Mouse (Mus musculus) G1E (cell line): ENCODE results near the gene Smim24. TPM values are rescaled to one million over a fixed set of nuclear protein-coding genes. Genes with fewer than 3 reads are reported as not detected.

Experiments
- ATAC-seq: 2 replicates; pipeline ENCODE4 v1.8.0; 2016; ENCODE audit warnings: mild to moderate bottlenecking; ENCODE audit not compliant: insufficient number of reproducible peaks, poor library complexity, low FRiP score, severe bottlenecking; ENCODE audit errors: extremely low read depth
- DNase-seq: peaks from one replicate; pipeline ENCODE4 v3.0.0; 2012; ENCODE audit warnings: low spot score
- H3K27me3 ChIP-seq: 2 replicates; pipeline ENCODE4 v1.6.1; 2012; ENCODE audit warnings: mild to moderate bottlenecking, low read length, inconsistent platforms; ENCODE audit not compliant: insufficient read depth
- H3K36me3 ChIP-seq: replicated peaks from 2 replicates; pipeline ENCODE3; 2012; ENCODE audit warnings: mild to moderate bottlenecking, inconsistent platforms
- H3K4me1 ChIP-seq: 2 replicates; pipeline ENCODE4 v1.6.1; 2012; ENCODE audit warnings: low read depth, low read length, inconsistent platforms, mixed read lengths; ENCODE audit not compliant: insufficient read depth
- H3K4me3 ChIP-seq: 2 replicates; pipeline ENCODE4 v1.5.1; 2012; ENCODE audit warnings: low read depth, mild to moderate bottlenecking, inconsistent platforms, low read length, moderate library complexity, mixed read lengths
- H3K9me3 ChIP-seq: replicated peaks from 2 replicates; pipeline ENCODE4 v1.6.1; 2012; ENCODE audit warnings: inconsistent platforms
- CTCF ChIP-seq: IDR thresholded peaks from 2 replicates; pipeline ENCODE4 v1.5.1; 2012; ENCODE audit warnings: low read depth, low read length, inconsistent platforms, mixed read lengths
- GATA1 ChIP-seq: IDR thresholded peaks from 2 replicates; pipeline ENCODE4 v1.6.1; 2012; ENCODE audit warnings: borderline replicate concordance, low read length, inconsistent platforms, mixed read lengths
- GATA2 ChIP-seq: IDR thresholded peaks from 2 replicates; pipeline ENCODE4 v1.6.1; 2012; ENCODE audit warnings: low read depth, low read length, inconsistent platforms, borderline replicate concordance
- POLR2AphosphoS5 ChIP-seq: IDR thresholded peaks from 2 replicates; pipeline ENCODE4 v1.6.1; 2012; ENCODE audit warnings: low read depth, low read length, inconsistent platforms; ENCODE audit not compliant: insufficient replicate concordance
- TAL1 ChIP-seq: conservative IDR thresholded peaks from 2 replicates; pipeline ENCODE4 v1.6.1; 2012; ENCODE audit warnings: low read depth, low read length, inconsistent platforms, mixed read lengths
- polyA plus RNA-seq: library from polyadenylated mRNA; stranded (reverse); fragments of >175 nt; gene quantifications from 2 replicates; pipeline ENCODE4 v1.2.3, GENCODE M21; 2012
- total RNA-seq, 2 experiments: library from RNA; stranded (forward) in 1 of 2; stranded (reverse) in 1 of 2; fragments of 200-1000 nt in 1 of 2; fragments of >200 nt in 1 of 2; fragmentation: Nextera tagmentation in 1 of 2; gene quantifications; 2 replicates each; pipeline ENCODE4 v1.2.3; 2014 to 2017

Gene Smim24
- total and polyA plus RNA-seq, 3 experiments = 1.6 to 13.8 (median 3.5) TPM

DNA sequence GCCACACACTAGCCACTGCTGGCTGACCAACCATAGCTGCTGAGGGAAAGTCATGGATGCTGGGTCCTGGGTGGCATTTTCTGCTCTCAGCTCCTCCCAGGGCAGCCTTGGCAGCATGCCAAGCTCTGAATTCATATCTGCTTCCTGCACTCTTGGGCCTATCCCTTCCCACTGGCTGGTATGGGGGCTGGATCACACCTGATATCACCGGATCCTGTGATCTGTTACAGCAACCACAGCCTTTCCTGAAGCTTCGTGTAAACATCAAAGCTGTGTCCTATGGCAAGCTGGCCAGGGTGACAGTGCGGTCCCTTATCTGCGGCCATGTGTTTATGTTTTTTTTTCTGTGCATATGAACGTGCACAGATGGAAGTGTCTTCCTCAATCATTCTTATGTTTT, 10.8 kb upstream of the Smim24 start:
- peaks cover 74% of the 10 kb centered on the region for H3K4me1 ChIP-seq
- H3K27me3 ChIP-seq = no peaks in the 10 kb centered on the region
- DNase-seq (peak; percentile 62), ATAC-seq (peak; percentile 64)
- peak overlapping the region; percentile 9; the same call in 1 of the 2 replicates for H3K4me3 ChIP-seq
- H3K36me3 ChIP-seq = peaks cover 25% of the 10 kb centered on the region
- TF ChIP-seq GATA2 (no peak), POLR2AphosphoS5 (no peak), TAL1 (peak; percentile 85)
- H3K9me3 ChIP-seq = no peaks in the 10 kb centered on the region

- ATAC-seq (peak; percentile 80), DNase-seq (peak; percentile 94)
- TF ChIP-seq GATA1 (no peak), GATA2 (no peak), TAL1 (no peak), CTCF (no peak), POLR2AphosphoS5 (no peak)
- Histone ChIP-seq H3K27me3 (no peaks in the 10 kb centered on the region), H3K4me1 (peaks cover 79% of the 10 kb centered on the region), H3K36me3 (peaks cover 38% of the 10 kb centered on the region), H3K9me3 (no peaks in the 10 kb centered on the region), H3K4me3 (peak within 1 kb of the TSS; percentile 97)
Observed at GRCm38 (mm10) chr10:81383802-81384604, 8.8 kb upstream of the Smim24 start, which contains the start of the genes Dohh and Gm48551. Gene Dohh, plus strand, starts transcription at chr10:81384428. Gene Gm48551, plus strand, starts transcription at chr10:81384466.

DNA sequence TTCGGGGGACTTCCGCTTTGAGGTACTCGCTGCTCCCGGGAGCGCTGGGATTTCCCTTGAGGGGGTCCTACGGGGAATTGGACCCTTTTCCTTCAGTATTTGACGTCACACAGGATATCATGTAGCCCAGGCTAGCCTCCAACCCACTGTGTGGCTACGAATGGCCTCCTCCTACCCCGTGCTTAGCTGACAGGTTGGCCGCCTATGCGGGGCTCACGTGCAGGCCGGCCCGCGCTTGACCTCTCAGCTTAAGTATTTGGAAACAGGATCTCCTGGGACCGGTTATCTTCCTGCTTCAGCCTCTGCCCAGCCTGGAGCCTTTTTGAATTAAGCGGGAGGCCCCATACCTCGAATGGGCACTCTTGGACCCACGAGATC, 8.3 kb upstream of the Smim24 start:
- ATAC-seq = no peak

GRCm38 (mm10) chr10:81385603-81386306, 7.1 kb upstream of the Smim24 start:
- Histone ChIP-seq H3K27me3 (no peaks in the 10 kb centered on the region), H3K4me3 (peak overlapping the region; percentile 97), H3K4me1 (peaks cover 71% of the 10 kb centered on the region), H3K36me3 (peaks cover 56% of the 10 kb centered on the region), H3K9me3 (no peaks in the 10 kb centered on the region)
- no peak for DNase-seq
- TF ChIP-seq TAL1 = no peak
- no peak for TF ChIP-seq POLR2AphosphoS5
- no peak for TF ChIP-seq CTCF
- TF ChIP-seq GATA2 = no peak
- TF ChIP-seq GATA1 = no peak
- no peak for ATAC-seq

More for the DNA sequence above, 8.3 kb upstream of the Smim24 start:
- Histone ChIP-seq H3K9me3 (no peaks in the 10 kb centered on the region), H3K4me3 (peak overlapping the region; percentile 97), H3K27me3 (no peaks in the 10 kb centered on the region), H3K36me3 (peaks cover 44% of the 10 kb centered on the region), H3K4me1 (peaks cover 80% of the 10 kb centered on the region)
- TF ChIP-seq POLR2AphosphoS5 (no peak), GATA1 (no peak), CTCF (no peak), GATA2 (no peak), TAL1 (no peak)
- no peak for DNase-seq

DNA sequence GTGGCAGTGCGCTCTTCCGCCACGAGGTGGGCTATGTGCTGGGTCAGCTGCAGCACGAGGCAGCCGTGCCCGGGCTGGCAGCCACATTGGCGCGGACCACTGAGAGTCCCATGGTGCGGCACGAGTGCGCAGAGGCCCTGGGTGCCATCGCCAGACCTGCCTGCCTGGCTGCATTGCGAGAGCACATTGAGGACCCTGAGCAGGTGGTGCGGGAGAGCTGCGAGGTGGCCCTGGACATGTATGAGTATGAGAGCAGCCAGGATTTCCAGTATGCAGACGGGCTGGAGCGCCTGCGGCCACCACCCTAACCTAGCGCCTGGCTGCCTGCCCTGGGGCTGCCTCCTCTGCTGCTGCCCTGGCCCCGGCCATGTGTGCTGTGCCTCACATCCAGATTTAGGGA, 5.1 kb upstream of the Smim24 start:
- H3K4me3 ChIP-seq = peak overlapping the region; percentile 11; the same call in 1 of the 2 replicates
- H3K9me3 ChIP-seq = no peaks in the 10 kb centered on the region
- H3K4me1 ChIP-seq = peaks cover 59% of the 10 kb centered on the region
- DNase-seq (no peak), ATAC-seq (no peak)
- no peaks in the 10 kb centered on the region for H3K27me3 ChIP-seq
- TF ChIP-seq GATA1 = no peak
- peaks cover 75% of the 10 kb centered on the region for H3K36me3 ChIP-seq

DNA sequence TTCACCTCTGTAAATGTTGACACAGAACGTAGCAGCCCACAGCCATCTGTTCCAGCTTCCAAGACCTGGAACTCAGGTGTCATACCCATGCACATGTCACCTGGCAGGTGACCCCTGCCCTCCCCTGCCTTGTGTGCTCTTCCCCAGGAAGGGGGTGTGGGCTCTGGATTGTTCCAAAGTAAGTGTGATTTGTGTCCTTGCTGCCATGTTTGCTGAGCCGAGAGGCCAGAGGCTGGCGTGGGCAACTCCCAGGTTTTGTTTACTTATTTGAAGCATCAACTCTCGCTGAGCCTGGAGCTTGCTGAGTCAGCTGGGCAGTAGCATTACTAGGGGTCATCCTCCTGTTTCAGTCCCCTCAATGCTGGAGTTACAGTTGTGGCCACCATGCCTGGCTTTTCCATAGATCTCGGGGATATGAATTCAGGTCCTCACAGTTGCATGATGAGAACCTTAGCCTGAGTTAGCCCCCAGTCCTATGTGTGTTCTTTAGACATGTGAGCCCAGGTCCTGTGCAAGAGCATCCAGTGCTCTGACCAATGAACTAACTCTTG, 4.3 kb upstream of the Smim24 start, which contains the start of gene Gm48552:
Gene Gm48552 (plus strand): TSS at position 501 of the 551 bp plus-strand sequence.
- Histone ChIP-seq H3K4me3 (no peak within 1 kb of the TSS), H3K9me3 (no peaks in the 10 kb centered on the region), H3K4me1 (peaks cover 63% of the 10 kb centered on the region), H3K36me3 (peaks cover 75% of the 10 kb centered on the region), H3K27me3 (no peaks in the 10 kb centered on the region)
- no peak for TF ChIP-seq TAL1
- TF ChIP-seq GATA2 = no peak
- no peak for TF ChIP-seq GATA1
- ATAC-seq (no peak), DNase-seq (no peak)
